Mouse (Mus musculus): ENCODE data around the gene Evx1.
"Not testable (repeated sequence)": the region's sequence is repeated elsewhere in the genome, so short reads cannot be mapped to it uniquely, and the experiment has no call there.

Evx1 gene

GRCm38 (mm10) chr6:52322721-52323215 is 9.5 kb downstream of the Evx1 start:
- no peak for DNase-seq

DNA sequence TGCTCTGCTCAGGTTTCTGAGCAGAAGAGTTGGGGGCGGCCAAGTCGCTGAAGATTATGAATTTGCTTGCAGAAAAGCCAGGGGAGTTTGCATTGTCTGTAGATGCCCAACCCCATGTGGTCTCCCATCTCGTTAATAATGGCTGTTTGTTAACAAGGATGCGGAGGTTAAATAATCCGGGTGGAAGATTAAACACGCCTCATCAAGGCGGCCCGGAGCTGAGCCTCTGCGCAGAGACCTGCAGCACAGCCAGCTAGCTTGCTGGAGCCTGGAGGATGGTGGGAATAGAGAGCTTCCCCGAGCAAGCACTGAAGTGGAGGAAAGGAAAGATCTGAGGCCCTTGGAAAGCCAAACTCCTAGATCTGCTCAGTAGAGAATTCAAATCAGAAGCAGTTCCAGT is 10.0 kb downstream of the Evx1 start:
- no peak for DNase-seq

GRCm38 (mm10) chr6:52324061-52324460 is 10.8 kb downstream of the Evx1 start:
- no peak for DNase-seq

DNA sequence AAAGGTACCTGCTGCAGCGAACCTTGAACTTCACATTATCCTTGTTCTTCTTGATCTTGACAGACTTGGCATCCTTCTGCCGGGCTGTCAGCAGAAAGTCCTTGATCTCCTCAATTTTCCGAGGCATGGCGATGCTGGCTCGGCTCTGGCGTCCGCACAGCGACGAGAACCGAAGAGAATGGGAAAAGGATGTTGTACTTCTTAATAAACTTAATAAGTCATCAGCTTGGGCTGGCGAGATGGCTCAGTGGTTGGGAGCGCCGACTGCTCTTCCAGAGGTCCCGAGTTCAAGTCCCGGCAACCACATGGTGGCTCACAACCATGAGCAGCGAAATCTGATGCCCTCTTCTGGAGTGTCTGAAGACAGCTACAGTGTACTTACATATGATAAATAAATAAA is 33.5 kb downstream of the Evx1 start:
- DNase-seq, result not testable (repeated sequence)

GRCm38 (mm10) chr6:52366021-52366420 is 52.7 kb downstream of the Evx1 start:
- DNase-seq, result no peak

GRCm38 (mm10) chr6:52366533-52366932 is 53.2 kb downstream of the Evx1 start:
- no peak for DNase-seq

GRCm38 (mm10) chr6:52367067-52367466 is 53.8 kb downstream of the Evx1 start:
- no peak for DNase-seq

Data from lung, postnatal 36 days (tissue).